Mouse (Mus musculus) embryonic fibroblast, embryonic 13.5 days (primary cell): ENCODE results near the gene Gm44596.

Experiments used
- CTCF ChIP-seq: IDR thresholded peaks from 2 replicates; pipeline ENCODE4 v1.5.1; 2011; ENCODE audit warnings: mild to moderate bottlenecking, control low read depth, low read length, moderate library complexity, borderline replicate concordance; ENCODE audit not compliant: insufficient read depth
- POLR2A ChIP-seq: IDR thresholded peaks from 2 replicates; pipeline ENCODE4 v1.6.1; 2011; ENCODE audit warnings: low read depth, mild to moderate bottlenecking, control low read depth, low read length, moderate library complexity

DNA sequence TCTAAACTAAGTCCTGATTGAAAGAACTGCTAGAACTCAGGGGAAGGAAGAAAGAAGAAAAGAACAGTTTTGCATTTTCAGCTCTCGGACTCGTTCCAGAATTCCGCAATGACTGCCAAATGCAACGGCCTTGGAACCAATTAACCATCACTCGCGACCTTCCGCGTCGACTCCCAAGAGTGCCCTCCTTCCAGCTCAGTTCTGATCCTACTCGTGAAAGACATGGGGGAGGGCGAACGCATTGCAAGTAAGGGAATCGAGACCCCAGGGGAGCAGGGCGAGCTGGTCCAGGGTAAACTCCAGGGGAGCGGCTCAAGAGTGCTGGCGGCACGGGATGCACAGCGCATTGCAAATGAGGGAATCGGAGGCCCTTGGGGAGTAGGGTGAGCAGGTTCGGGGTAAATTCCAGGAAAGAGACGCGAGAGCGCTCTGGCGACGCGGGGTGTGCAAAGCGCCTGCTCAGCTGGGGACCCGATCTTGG is 20.1 kb upstream of the Gm44596 start:
- no peak for TF ChIP-seq CTCF
- TF ChIP-seq POLR2A = no peak; the same call in 1 of the 2 replicates
